ENCODE assay signal across 18 mouse cellular contexts in genomic region chr19:5746907-5747363, GRCm38 (mm10). TPM values are rescaled to one million over a fixed set of nuclear protein-coding genes. Genes with fewer than 3 reads are reported as not detected.
A peak's percentile ranks its signal among the peaks of the same experiment; 100 is the strongest.
DNase-seq lines count a peak whose midpoint lies in the region; ATAC-seq and TF ChIP-seq lines count a peak whose summit lies in the region.
"Had no signal": no experiment of that assay in that cellular context is flagged by ENCODE, and none has a peak within 500 bp of the region (broad histone marks: within the 10 kb centered on the region; RNA-seq: fewer than 3 reads in every experiment).

No protein-coding gene starts in this region.

- H3K36me3 ChIP-seq in forebrain, postnatal 0 days (ENCODE audit: insufficient read depth) = no peaks in the 10 kb centered on the region; the same call in 1 of the 2 replicates
- H3K36me3 ChIP-seq in forebrain, embryonic 11.5 days (ENCODE audit: control insufficient read depth, insufficient read depth, low read length) = no peaks in the 10 kb centered on the region
- H3K36me3 ChIP-seq in hindbrain, embryonic 16.5 days (ENCODE audit: control insufficient read depth, insufficient read depth, low read length) = no peaks in the 10 kb centered on the region
- no peaks in the 10 kb centered on the region for H3K36me3 ChIP-seq in lung, postnatal 0 days (ENCODE audit: insufficient read depth, low read length)

- peak; percentile 52 for ATAC-seq in forebrain, postnatal 0 days
- no peak for ATAC-seq in forebrain, embryonic 11.5 days (replicated peaks; ENCODE audit: low FRiP score)
- no peak for ATAC-seq in hindbrain, embryonic 16.5 days
- no peak for ATAC-seq in lung, postnatal 0 days

- no peak overlapping the region for H3K4me2 ChIP-seq in forebrain, postnatal 0 days (ENCODE audit: low read depth)
- no peak overlapping the region for H3K4me2 ChIP-seq in forebrain, embryonic 11.5 days (ENCODE audit: low read depth, low read length, severe bottlenecking)
- H3K4me2 ChIP-seq in hindbrain, embryonic 16.5 days (ENCODE audit: low read length) = peak overlapping the region; percentile 32
- H3K4me2 ChIP-seq in lung, postnatal 0 days (replicated peaks; ENCODE audit: low read depth, low read length) = no peak overlapping the region

- H3K4me1 ChIP-seq in forebrain, postnatal 0 days (ENCODE audit: insufficient read depth) = 0 out of 2 replicates have a peak, but pooled peaks cover 16% of the 10 kb centered on the region
- peaks cover 25% of the 10 kb centered on the region for H3K4me1 ChIP-seq in forebrain, embryonic 11.5 days (replicated peaks; ENCODE audit: control insufficient read depth, insufficient read depth, low read length)
- peaks cover 30% of the 10 kb centered on the region for H3K4me1 ChIP-seq in hindbrain, embryonic 16.5 days (ENCODE audit: control insufficient read depth, insufficient read depth, low read depth, low read length)
- H3K4me1 ChIP-seq in lung, postnatal 0 days (ENCODE audit: insufficient read depth, low read depth, low read length) = peaks cover 21% of the 10 kb centered on the region

- DNase-seq in forebrain, postnatal 0 days = no peak
- no peak for DNase-seq in forebrain, embryonic 11.5 days (ENCODE audit: low spot score)
- DNase-seq in ES-CJ7 (ENCODE audit: low read depth, low spot score) = peak; percentile 71
- DNase-seq in mesoderm, embryonic 11.5 days (ENCODE audit: low read depth, low spot score) = peak; percentile 37
- DNase-seq in left cerebral cortex, adult 18-20 months (ENCODE audit: low spot score in 2 of 2) = no peak
- DNase-seq in lung, postnatal 0 days (ENCODE audit: low spot score) = no peak
- no peak for DNase-seq in layer of hippocampus, adult 2 months (ENCODE audit: low spot score in 2 of 2)
- DNase-seq: adrenal gland, postnatal 25 days; B cell, adult 2 months; heart, adult 18-20 months; lung, adult 2 months; right cerebral cortex, postnatal 14 days had no signal

- 35% methylated on average over 12 of the region's 12 CpGs for WGBS in forebrain, postnatal 0 days
- WGBS in forebrain, embryonic 11.5 days = 38% methylated on average over 12 of the region's 12 CpGs
- 17% methylated on average over 12 of the region's 12 CpGs for WGBS in hindbrain, embryonic 16.5 days
- 42% methylated on average over 12 of the region's 12 CpGs for WGBS in lung, postnatal 0 days

- TF ChIP-seq EP300 in lung, postnatal 0 days (IDR thresholded peaks at IDR 0.05) = no peak

- H3K9ac ChIP-seq in forebrain, postnatal 0 days = no peak overlapping the region
- H3K9ac ChIP-seq in forebrain, embryonic 11.5 days (ENCODE audit: low read length) = no peak overlapping the region
- H3K9ac ChIP-seq in hindbrain, embryonic 16.5 days (ENCODE audit: low read depth, low read length) = no peak overlapping the region; the same call in 1 of the 2 replicates
- H3K9ac ChIP-seq in lung, postnatal 0 days (replicated peaks; ENCODE audit: low read depth) = no peak overlapping the region

- H3K27ac ChIP-seq in forebrain, postnatal 0 days (ENCODE audit: low read depth, low read length) = no peak overlapping the region
- no peak overlapping the region for H3K27ac ChIP-seq in forebrain, embryonic 11.5 days (ENCODE audit: low read depth, low read length)
- H3K27ac ChIP-seq in hindbrain, embryonic 16.5 days (ENCODE audit: low read depth, low read length) = no peak overlapping the region
- H3K27ac ChIP-seq in lung, postnatal 0 days (ENCODE audit: low read length) = no peak overlapping the region
- no peak overlapping the region for H3K27ac ChIP-seq in layer of hippocampus, adult 2 months

- H3K27me3 ChIP-seq in forebrain, postnatal 0 days (ENCODE audit: insufficient read depth, low read length) = no peaks in the 10 kb centered on the region
- H3K27me3 ChIP-seq in forebrain, embryonic 11.5 days (ENCODE audit: control insufficient read depth, insufficient read depth, low read length) = peaks cover 46% of the 10 kb centered on the region
- peaks cover 28% of the 10 kb centered on the region for H3K27me3 ChIP-seq in hindbrain, embryonic 16.5 days (replicated peaks; ENCODE audit: control insufficient read depth, insufficient read depth, low read length)
- no peaks in the 10 kb centered on the region for H3K27me3 ChIP-seq in lung, postnatal 0 days (replicated peaks; ENCODE audit: insufficient read depth, low read length)

- TF ChIP-seq CTCF in forebrain, postnatal 0 days (IDR thresholded peaks at IDR 0.05; ENCODE audit: low read depth) = no peak
- TF ChIP-seq CTCF in lung, postnatal 0 days (IDR thresholded peaks at IDR 0.05) = no peak
- no peak for TF ChIP-seq CTCF in layer of hippocampus, adult 2 months (conservative IDR thresholded peaks at IDR 0.05)

- no peaks in the 10 kb centered on the region for H3K9me3 ChIP-seq in forebrain, postnatal 0 days (ENCODE audit: low read length)
- no peaks in the 10 kb centered on the region for H3K9me3 ChIP-seq in forebrain, embryonic 11.5 days (ENCODE audit: control insufficient read depth, low read length)
- H3K9me3 ChIP-seq in hindbrain, embryonic 16.5 days (ENCODE audit: control insufficient read depth, low read length) = no peaks in the 10 kb centered on the region
- H3K9me3 ChIP-seq in lung, postnatal 0 days (ENCODE audit: low read length) = no peaks in the 10 kb centered on the region

- no peak overlapping the region for H3K4me3 ChIP-seq in forebrain, postnatal 0 days (ENCODE audit: low read depth, low read length)
- no peak overlapping the region for H3K4me3 ChIP-seq in forebrain, embryonic 11.5 days (ENCODE audit: low read depth, low read length)
- H3K4me3 ChIP-seq in hindbrain, embryonic 16.5 days (ENCODE audit: low read length) = no peak overlapping the region
- H3K4me3 ChIP-seq in lung, postnatal 0 days (ENCODE audit: low read depth, low read length) = no peak overlapping the region
- H3K4me3 ChIP-seq in layer of hippocampus, adult 2 months = no peak overlapping the region
- H3K4me3 ChIP-seq: erythroblast, embryonic 14.5 days had no signal

RNA-seq across cellular contexts. Expression of gene Ltbp3, which starts 6.2 kb away (rescaled TPM):
- 21.3 and 22.7 TPM in 2 replicates for total RNA-seq in forebrain, postnatal 0 days (2014; rRNA removed)
- 5.9 and 12.4 TPM in 2 replicates for polyA plus RNA-seq in forebrain, postnatal 0 days (2015; fragmentation: Nextera tagmentation; extraction: Ambion mirVana)
- polyA plus RNA-seq in forebrain, embryonic 11.5 days (2014; fragmentation: Nextera tagmentation; extraction: Ambion mirVana) = 5.0 and 5.5 TPM in 2 replicates
- 11.6 and 15.4 TPM in 2 replicates for polyA plus RNA-seq in hindbrain, embryonic 16.5 days (2015; fragmentation: Nextera tagmentation; extraction: Ambion mirVana)
- 10 to 100 TPM; 37.2 to 41.8 TPM for total RNA-seq in left cerebral cortex, adult 18-20 months (2021)
- 51.9 and 59.6 TPM in 2 replicates for polyA plus RNA-seq in lung, postnatal 0 days (2015; fragmentation: Nextera tagmentation; extraction: Ambion mirVana)
- total RNA-seq in layer of hippocampus, adult 2 months (2021) = 10 to 100 TPM; 23.8 to 30.0 TPM

RNA-seq across cellular contexts. Expression of gene Fam89b, which starts 17.5 kb away (rescaled TPM):
- total RNA-seq in forebrain, postnatal 0 days (2014; rRNA removed) = 169 and 172 TPM in 2 replicates
- polyA plus RNA-seq in forebrain, postnatal 0 days (2015; fragmentation: Nextera tagmentation; extraction: Ambion mirVana) = 165 and 200 TPM in 2 replicates
- polyA plus RNA-seq in forebrain, embryonic 11.5 days (2014; fragmentation: Nextera tagmentation; extraction: Ambion mirVana) = 140 and 162 TPM in 2 replicates
- 118 and 128 TPM in 2 replicates for polyA plus RNA-seq in hindbrain, embryonic 16.5 days (2015; fragmentation: Nextera tagmentation; extraction: Ambion mirVana)
- 10 to 100 TPM; 24.4 to 30.9 TPM for total RNA-seq in left cerebral cortex, adult 18-20 months (2021)
- polyA plus RNA-seq in lung, postnatal 0 days (2015; fragmentation: Nextera tagmentation; extraction: Ambion mirVana) = 120 and 126 TPM in 2 replicates
- total RNA-seq in layer of hippocampus, adult 2 months (2021) = 10 to 100 TPM; 26.5 to 29.4 TPM

RNA-seq across cellular contexts. Expression of gene Ehbp1l1, which starts 20.8 kb away (rescaled TPM):
- total RNA-seq in forebrain, postnatal 0 days (2014; rRNA removed) = 28.5 and 33.2 TPM in 2 replicates
- polyA plus RNA-seq in forebrain, postnatal 0 days (2015; fragmentation: Nextera tagmentation; extraction: Ambion mirVana) = 41.3 and 53.0 TPM in 2 replicates
- polyA plus RNA-seq in forebrain, embryonic 11.5 days (2014; fragmentation: Nextera tagmentation; extraction: Ambion mirVana) = 6.8 and 7.4 TPM in 2 replicates
- 21.6 and 29.7 TPM in 2 replicates for polyA plus RNA-seq in hindbrain, embryonic 16.5 days (2015; fragmentation: Nextera tagmentation; extraction: Ambion mirVana)
- total RNA-seq in left cerebral cortex, adult 18-20 months (2021) = 10 to 100 TPM; 23.7 to 24.7 TPM
- polyA plus RNA-seq in lung, postnatal 0 days (2015; fragmentation: Nextera tagmentation; extraction: Ambion mirVana) = 19.3 and 21.6 TPM in 2 replicates
- total RNA-seq in layer of hippocampus, adult 2 months (2021) = 10 to 100 TPM; 11.8 to 17.7 TPM

RNA-seq across cellular contexts. Expression of gene Scyl1, which starts 24.3 kb away (rescaled TPM):
- total RNA-seq in forebrain, postnatal 0 days (2014; rRNA removed) = 79.8 and 98.1 TPM in 2 replicates
- 62.7 and 68.8 TPM in 2 replicates for polyA plus RNA-seq in forebrain, postnatal 0 days (2015; fragmentation: Nextera tagmentation; extraction: Ambion mirVana)
- 65.2 and 66.3 TPM in 2 replicates for polyA plus RNA-seq in forebrain, embryonic 11.5 days (2014; fragmentation: Nextera tagmentation; extraction: Ambion mirVana)
- 83.2 and 93.9 TPM in 2 replicates for polyA plus RNA-seq in hindbrain, embryonic 16.5 days (2015; fragmentation: Nextera tagmentation; extraction: Ambion mirVana)
- total RNA-seq in left cerebral cortex, adult 18-20 months (2021) = 10 to 100 TPM; 90.8 to 93.4 TPM
- 64.6 TPM in 2 replicates for polyA plus RNA-seq in lung, postnatal 0 days (2015; fragmentation: Nextera tagmentation; extraction: Ambion mirVana)
- 10 to 100 TPM; 74.1 to 80.9 TPM for total RNA-seq in layer of hippocampus, adult 2 months (2021)

RNA-seq across cellular contexts. Expression of gene Kcnk7, which starts 42.8 kb away (rescaled TPM):
- total RNA-seq in forebrain, postnatal 0 days (2014; rRNA removed) = not detected in 2 replicates
- 0.17 TPM in 1 of 2 replicates, not detected in the other for polyA plus RNA-seq in forebrain, postnatal 0 days (2015; fragmentation: Nextera tagmentation; extraction: Ambion mirVana)
- polyA plus RNA-seq in forebrain, embryonic 11.5 days (2014; fragmentation: Nextera tagmentation; extraction: Ambion mirVana) = not detected in 2 replicates
- not detected in 2 replicates for polyA plus RNA-seq in hindbrain, embryonic 16.5 days (2015; fragmentation: Nextera tagmentation; extraction: Ambion mirVana)
- not detected for total RNA-seq in left cerebral cortex, adult 18-20 months (2021)
- polyA plus RNA-seq in lung, postnatal 0 days (2015; fragmentation: Nextera tagmentation; extraction: Ambion mirVana) = 0.87 and 1.3 TPM in 2 replicates
- total RNA-seq in layer of hippocampus, adult 2 months (2021) = under 1 TPM in 1 of 2 experiments, not detected in 1; 0.36 TPM
- total RNA-seq: adrenal gland, postnatal 25 days; heart, adult 18-20 months; hematopoietic stem cell, adult 5-6 weeks; left cerebral cortex, postnatal 25 days; megakaryocyte, adult 5-6 weeks had no signal
- polyA plus RNA-seq: neural tube, embryonic 14.5 days had no signal

Comparison
In these comparisons a context has a peak if more than half of its experiments do, and no peak if none do; other contexts are left out.
1. DNase-seq: peak in ES-CJ7 (single experiment) and mesoderm, embryonic 11.5 days (single experiment); none in forebrain, postnatal 0 days (single experiment), forebrain, embryonic 11.5 days (single experiment), left cerebral cortex, adult 18-20 months (0 of 2), lung, postnatal 0 days (single experiment) and layer of hippocampus, adult 2 months (0 of 2).